Mouse (Mus musculus) neural tube, embryonic 14.5 days (tissue): ENCODE data around the gene Il11ra1. TPM values are rescaled to one million over a fixed set of nuclear protein-coding genes. Genes with fewer than 3 reads are reported as not detected.

Experiments
- ATAC-seq: fragments of 200-750 bp; cut with Nextera tagmentation; 2 replicates; pipeline ENCODE4 v1.8.0; 2017; ENCODE audit warnings: low read depth, mild to moderate bottlenecking, moderate TSS enrichment, moderate library complexity
- H3K27ac ChIP-seq: fragments of 300-500 bp; sonication (generic); 2 replicates; pipeline ENCODE4 v1.5.1; 2014; ENCODE audit warnings: low read depth, mild to moderate bottlenecking, control low read depth, low read length, moderate library complexity, mixed read lengths
- H3K27me3 ChIP-seq: fragments of 300-500 bp; sonication (generic); 2 replicates; pipeline ENCODE4 v1.6.1; 2014; ENCODE audit warnings: low read length; ENCODE audit not compliant: control insufficient read depth, insufficient read depth
- H3K36me3 ChIP-seq: fragments of 300-500 bp; sonication (generic); 2 replicates; pipeline ENCODE4 v1.6.1; 2014; ENCODE audit warnings: low read length, mixed read lengths; ENCODE audit not compliant: control insufficient read depth, insufficient read depth
- H3K4me1 ChIP-seq: fragments of 300-500 bp; sonication (generic); 2 replicates; pipeline ENCODE4 v1.6.1; 2014; ENCODE audit warnings: low read length; ENCODE audit not compliant: control insufficient read depth, insufficient read depth
- H3K4me2 ChIP-seq: fragments of 300-500 bp; sonication (generic); 2 replicates; pipeline ENCODE4 v1.6.1; 2014; ENCODE audit warnings: mild to moderate bottlenecking, low read depth, low read length, control low read depth
- H3K4me3 ChIP-seq: fragments of 300-500 bp; sonication (generic); 2 replicates; pipeline ENCODE4 v1.5.1; 2014; ENCODE audit warnings: low read depth, low read length, control low read depth, mixed read lengths
- H3K9ac ChIP-seq: fragments of 300-500 bp; sonication (generic); replicated peaks from 2 replicates; pipeline ENCODE4 v1.6.1; 2014; ENCODE audit warnings: low read depth, mild to moderate bottlenecking, control low read depth, low read length, mixed read lengths
- H3K9me3 ChIP-seq: fragments of 300-500 bp; sonication (generic); 2 replicates; pipeline ENCODE4 v1.6.1; 2016; ENCODE audit warnings: low read length; ENCODE audit not compliant: control insufficient read depth
- WGBS: fragments of 180-500 bp; shearing (Covaris S2); extraction: QIAGEN DNeasy Blood & Tissue Kit; methylation state at CpG from one replicate; pipeline ENCODE4 v1.1.7; 2014; 5-methylcytosine and 5-hydroxymethylcytosine counted together
- polyA plus RNA-seq: library from polyadenylated mRNA; unstranded; fragments of >200 nt; fragmentation: Nextera tagmentation; extraction: Ambion mirVana; gene quantifications from 2 replicates; pipeline ENCODE4 v1.2.1, GENCODE M21; 2014

Gene Il11ra1
- polyA plus RNA-seq, 1 experiment from 2014 or later, result 26.2 TPM

DNA sequence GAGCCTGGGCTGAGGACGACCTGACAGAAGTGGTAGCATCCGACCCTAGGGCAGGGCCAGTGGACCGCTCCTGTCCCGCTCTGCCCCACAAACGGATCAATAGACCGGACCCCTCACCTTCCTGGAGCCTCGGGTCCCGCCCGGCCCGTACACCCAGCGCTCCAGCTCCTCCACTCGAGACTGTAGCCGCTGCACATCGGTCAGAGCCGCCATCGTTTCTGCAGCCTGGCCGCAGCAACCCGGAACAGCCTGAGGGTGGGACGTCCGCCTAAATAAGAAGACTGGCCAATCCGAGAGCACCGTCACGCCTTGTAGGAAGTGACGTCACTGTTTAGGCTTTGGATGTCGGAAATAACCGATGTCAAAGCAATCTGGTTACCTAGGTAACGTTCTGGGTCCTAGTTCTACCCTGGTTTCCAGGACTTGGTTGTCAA is 23.1 kb downstream of the Il11ra1 start, which contains the start of gene Dctn3:
Dctn3 (minus strand) TSS at position 253 of the 434 bp plus-strand sequence.
- WGBS, result under 1% methylated on average over 27 of the region's 27 CpGs
- H3K9me3 ChIP-seq, result no peaks in the 10 kb centered on the region
- peak within 1 kb of the TSS; percentile 75 for H3K4me3 ChIP-seq
- H3K4me1 ChIP-seq, result peaks cover 29% of the 10 kb centered on the region
- peak within 1 kb of the TSS; percentile 58 for H3K4me2 ChIP-seq
- peaks cover 5% of the 10 kb centered on the region for H3K27me3 ChIP-seq
- peak within 1 kb of the TSS; percentile 89 for H3K9ac ChIP-seq
- peaks cover 24% of the 10 kb centered on the region for H3K36me3 ChIP-seq
- peak; percentile 94 for ATAC-seq
- peak within 1 kb of the TSS; percentile 52 for H3K27ac ChIP-seq

DNA sequence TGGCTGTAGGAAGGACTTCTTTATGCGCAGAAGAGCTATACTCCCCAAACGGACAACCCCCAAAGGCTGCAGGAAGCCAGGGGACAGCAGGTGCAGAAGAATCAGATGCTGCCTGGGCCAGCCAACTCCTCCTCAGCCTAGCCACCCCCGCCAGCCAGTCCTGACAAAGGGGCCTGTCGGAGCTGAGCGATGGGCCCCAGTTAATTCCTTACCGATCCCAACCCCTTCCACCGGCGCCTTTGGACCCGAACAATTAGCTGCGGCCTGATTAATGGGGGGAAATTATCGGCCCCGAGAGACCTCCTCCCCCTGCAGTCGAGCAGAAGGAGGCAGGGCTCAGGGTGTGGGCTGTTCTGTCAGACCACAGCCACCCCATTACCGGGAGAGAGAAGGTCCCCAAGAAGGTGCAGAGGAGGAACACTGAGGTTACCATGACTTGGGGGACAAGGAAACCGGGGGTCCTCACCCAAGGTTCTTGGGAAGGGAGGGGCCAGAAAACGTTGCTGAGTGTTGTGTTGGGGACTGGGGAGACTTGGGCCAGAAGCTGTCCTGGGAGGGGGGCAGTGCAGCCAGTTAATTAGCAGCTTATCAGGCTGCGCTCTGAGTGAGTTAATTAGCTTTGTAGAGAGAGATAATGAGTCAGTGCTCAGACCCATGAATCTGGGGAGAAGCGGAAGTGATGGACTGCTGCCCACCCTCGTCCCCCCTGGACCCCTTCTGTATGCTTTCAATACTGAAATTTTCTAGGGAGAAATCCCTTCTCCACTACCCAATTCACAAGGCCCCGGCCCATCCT is 27.2 kb downstream of the Il11ra1 start:
- Histone ChIP-seq H3K9me3 (no peaks in the 10 kb centered on the region), H3K4me3 (no peak overlapping the region), H3K9ac (0 out of 2 replicates have a peak overlapping the region, but pooled peaks have one; percentile 7), H3K27ac (peak overlapping the region; percentile 62), H3K36me3 (no peaks in the 10 kb centered on the region), H3K4me1 (peaks cover 26% of the 10 kb centered on the region), H3K4me2 (peak overlapping the region; percentile 29; the same call in 1 of the 2 replicates), H3K27me3 (peaks cover 20% of the 10 kb centered on the region)
- ATAC-seq, result peak; percentile 24; the same call in 1 of the 2 replicates
- 6% methylated on average over 20 of the region's 20 CpGs for WGBS

DNA sequence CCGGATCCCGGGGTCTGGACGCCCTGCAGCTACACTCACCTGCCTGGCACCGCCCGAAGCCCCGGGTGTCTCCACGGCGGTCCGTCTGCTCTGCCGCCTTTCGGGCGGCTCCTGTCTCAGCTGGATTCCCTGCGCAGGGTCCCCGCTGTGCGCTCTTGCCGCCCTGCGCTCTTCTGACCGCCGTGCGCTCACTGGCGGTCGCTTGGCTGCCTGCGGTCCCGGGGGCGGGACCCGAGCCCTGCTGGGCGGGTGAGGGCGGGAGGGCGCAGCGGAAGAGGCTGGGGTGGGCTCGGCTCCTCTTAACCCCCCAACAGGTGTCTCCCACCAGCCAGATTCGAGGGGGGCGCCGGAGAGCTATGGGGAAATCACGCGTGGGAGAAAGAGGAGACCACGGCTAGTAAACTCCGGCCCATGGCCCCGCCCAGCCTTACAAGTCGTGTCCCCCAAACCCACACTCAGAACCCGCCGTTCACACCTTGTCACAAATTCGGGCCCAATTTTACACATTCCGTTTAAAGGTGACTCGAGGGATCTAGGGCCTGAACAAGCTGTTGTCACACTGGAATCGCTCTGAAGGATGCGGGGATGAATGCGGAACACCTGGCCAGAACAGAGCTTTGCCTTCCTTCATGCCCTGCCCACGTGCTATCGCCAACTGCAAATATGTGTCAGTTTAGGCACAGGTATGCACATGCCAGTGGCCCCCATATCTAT is 31.4 kb downstream of the Il11ra1 start, which contains the start of gene Arid3c:
Arid3c (minus strand) TSS at position 91 of the 714 bp plus-strand sequence.
- 0 out of 2 replicates have a peak, but pooled peaks have one; percentile 19 for ATAC-seq
- Histone ChIP-seq H3K27me3 (peaks cover 20% of the 10 kb centered on the region), H3K9ac (peak within 1 kb of the TSS; percentile 21; the same call in 1 of the 2 replicates), H3K4me2 (peak within 1 kb of the TSS; percentile 63), H3K36me3 (no peaks in the 10 kb centered on the region), H3K4me3 (peak within 1 kb of the TSS; percentile 33), H3K27ac (no peak within 1 kb of the TSS), H3K9me3 (no peaks in the 10 kb centered on the region), H3K4me1 (peaks cover 12% of the 10 kb centered on the region; the same call in 1 of the 2 replicates)
- 2% methylated on average over 50 of the region's 50 CpGs for WGBS

DNA sequence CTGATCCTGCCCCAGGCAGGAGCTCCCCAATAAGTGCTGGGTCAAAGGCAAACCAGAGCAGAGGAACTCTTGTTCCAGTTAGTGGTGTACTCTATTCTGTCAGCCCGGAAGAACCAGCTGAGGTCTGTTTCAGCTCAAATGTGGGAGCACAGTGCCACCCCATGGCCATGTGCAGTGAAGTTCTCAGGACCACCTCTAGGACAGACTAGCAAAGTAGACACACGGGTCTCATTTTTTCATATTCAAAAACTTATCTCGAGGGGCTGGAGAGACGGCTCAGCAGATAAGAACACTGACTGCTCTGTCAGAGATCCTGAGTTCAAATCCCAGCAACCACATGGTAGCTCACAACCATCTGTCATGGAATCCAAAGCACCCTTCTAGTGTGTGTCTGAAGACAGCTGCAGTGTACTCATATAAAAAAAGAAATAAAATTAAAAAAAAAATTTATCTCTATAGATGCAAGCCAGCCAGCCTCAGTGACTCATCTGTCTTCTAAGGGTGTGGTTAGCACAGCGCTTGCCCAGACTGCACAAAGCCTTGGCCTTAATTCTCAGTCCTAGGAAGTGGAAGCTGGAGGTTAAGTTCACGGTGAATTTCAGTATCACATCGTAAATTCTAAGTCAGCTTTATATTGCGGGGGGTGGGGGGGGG is 37.9 kb downstream of the Il11ra1 start:
- Histone ChIP-seq H3K9ac (no peak overlapping the region), H3K4me1 (peaks cover 14% of the 10 kb centered on the region), H3K9me3 (no peaks in the 10 kb centered on the region), H3K27ac (no peak overlapping the region), H3K36me3 (no peaks in the 10 kb centered on the region), H3K27me3 (0 out of 2 replicates have a peak, but pooled peaks cover 3% of the 10 kb centered on the region), H3K4me3 (no peak overlapping the region), H3K4me2 (no peak overlapping the region)
- peak; percentile 52; the same call in 1 of the 2 replicates for ATAC-seq
- WGBS, result 44% methylated on average over 8 of the region's 8 CpGs

DNA sequence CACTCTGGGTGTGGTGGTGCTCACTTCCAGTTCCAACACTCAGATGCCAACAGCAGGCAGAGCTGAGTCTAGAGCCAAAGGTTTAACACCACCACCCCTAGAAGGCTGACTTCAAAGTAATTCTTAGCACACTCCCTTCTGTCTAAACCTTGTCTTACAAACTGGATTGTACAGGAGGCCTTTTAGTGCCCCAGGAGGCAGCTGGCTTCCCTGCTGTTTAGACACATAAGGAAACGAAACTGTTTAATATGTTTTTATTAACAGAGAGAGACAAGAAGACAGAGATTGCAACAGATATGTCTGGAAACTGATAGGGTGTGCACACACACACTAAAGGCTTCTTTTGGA is 38.4 kb downstream of the Il11ra1 start:
- no peaks in the 10 kb centered on the region for H3K9me3 ChIP-seq
- no peak for ATAC-seq
- 68% methylated on average over 1 of the region's 1 CpGs for WGBS

DNA sequence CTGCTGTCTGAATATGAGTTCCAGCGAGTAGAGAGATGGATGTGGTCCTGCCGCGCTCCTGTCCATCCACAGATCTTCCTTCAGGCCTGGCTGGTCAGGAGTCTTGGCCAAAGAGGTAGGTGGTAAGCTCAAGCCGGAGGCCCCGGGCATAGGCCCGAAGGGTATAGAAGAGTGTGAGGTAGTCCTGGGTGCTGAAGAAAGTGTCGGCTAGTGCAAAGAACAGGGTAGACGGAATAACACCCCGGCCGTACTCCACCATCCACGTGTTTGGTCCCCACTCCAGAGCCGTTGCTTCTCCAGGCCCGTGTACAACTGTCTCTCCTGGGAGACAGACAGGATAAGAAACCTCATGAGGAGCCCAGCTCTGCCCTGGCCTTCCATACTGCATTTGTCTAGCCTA is 39.5 kb downstream of the Il11ra1 start:
- peaks cover 14% of the 10 kb centered on the region for H3K4me1 ChIP-seq
- no peaks in the 10 kb centered on the region for H3K9me3 ChIP-seq
- H3K4me3 ChIP-seq, result no peak overlapping the region
- 94% methylated on average over 13 of the region's 13 CpGs for WGBS
- H3K4me2 ChIP-seq, result no peak overlapping the region
- ATAC-seq, result no peak
- no peak overlapping the region for H3K9ac ChIP-seq
- no peaks in the 10 kb centered on the region for H3K27me3 ChIP-seq
- no peak overlapping the region for H3K27ac ChIP-seq
- no peaks in the 10 kb centered on the region for H3K36me3 ChIP-seq

More for the DNA sequence above, 38.4 kb downstream of the Il11ra1 start:
- Histone ChIP-seq H3K4me1 (peaks cover 14% of the 10 kb centered on the region), H3K9ac (no peak overlapping the region), H3K4me2 (no peak overlapping the region), H3K36me3 (no peaks in the 10 kb centered on the region), H3K27me3 (no peaks in the 10 kb centered on the region), H3K27ac (no peak overlapping the region), H3K4me3 (no peak overlapping the region)

DNA sequence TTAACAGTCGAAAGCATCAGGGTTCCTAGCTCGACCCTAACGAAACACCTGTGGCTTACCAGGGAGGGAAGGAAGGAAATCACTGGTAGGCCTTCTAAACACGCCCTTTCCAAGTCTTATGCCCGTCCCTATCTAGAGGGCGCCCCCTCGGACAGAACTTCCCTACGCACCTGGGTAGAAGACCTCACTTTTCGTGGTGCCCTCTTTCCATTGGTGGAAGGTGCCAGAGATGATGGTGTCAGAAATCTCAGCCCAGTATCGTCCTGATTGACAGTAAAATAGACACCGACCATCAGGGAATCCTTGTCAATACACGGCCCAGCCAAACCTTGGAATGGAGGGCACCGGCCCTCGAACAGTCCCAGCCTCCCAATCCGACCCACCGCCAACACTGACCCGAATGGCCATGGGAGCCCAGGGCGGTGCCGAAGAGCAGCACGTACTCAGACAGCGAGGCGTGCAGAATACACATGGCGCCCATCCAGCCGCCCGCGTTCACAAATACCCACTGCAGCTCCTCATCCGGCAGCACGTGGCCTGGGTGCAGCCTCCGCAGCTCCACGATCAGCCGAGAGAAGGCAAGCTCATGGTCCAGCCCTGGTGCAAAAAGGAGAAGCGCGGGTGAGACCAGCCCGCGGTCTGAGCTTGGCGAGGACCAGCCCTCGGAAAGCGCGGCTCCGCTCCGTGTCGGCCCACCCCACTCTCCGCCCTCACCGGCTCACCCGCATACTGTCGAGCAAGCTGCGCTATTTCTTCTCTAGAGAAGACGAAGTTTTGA is 40.8 kb downstream of the Il11ra1 start:
- Histone ChIP-seq H3K4me1 (peaks cover 14% of the 10 kb centered on the region), H3K4me2 (peak overlapping the region; percentile 83), H3K4me3 (peak overlapping the region; percentile 53), H3K27me3 (no peaks in the 10 kb centered on the region), H3K27ac (peak overlapping the region; percentile 73), H3K36me3 (no peaks in the 10 kb centered on the region), H3K9ac (peak overlapping the region; percentile 70), H3K9me3 (no peaks in the 10 kb centered on the region)
- peak; percentile 82 for ATAC-seq
- WGBS, result under 1% methylated on average over 48 of the region's 48 CpGs

DNA sequence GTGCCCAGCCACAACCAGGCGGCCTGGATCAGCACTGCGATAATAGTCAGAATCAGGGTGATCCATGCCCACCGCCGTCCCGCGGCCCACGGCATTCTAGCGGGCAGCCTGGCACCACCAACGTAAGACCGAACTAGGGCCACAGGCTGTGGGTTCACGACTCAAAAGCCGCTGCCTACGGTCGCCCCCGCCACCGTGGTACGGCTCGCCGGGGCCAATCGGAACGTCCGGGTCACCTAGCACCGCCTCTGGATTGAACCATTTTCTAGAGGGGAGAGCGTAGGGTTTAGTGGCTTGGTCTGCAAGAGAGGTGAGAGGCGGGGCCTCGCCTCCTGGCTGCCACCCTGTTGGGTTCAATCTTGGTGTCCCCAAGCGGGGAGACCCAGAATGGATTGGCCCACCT is 41.4 kb downstream of the Il11ra1 start:
- Histone ChIP-seq H3K4me1 (peaks cover 14% of the 10 kb centered on the region), H3K9ac (peak overlapping the region; percentile 70), H3K36me3 (no peaks in the 10 kb centered on the region), H3K27ac (peak overlapping the region; percentile 73), H3K4me3 (peak overlapping the region; percentile 53), H3K27me3 (no peaks in the 10 kb centered on the region), H3K4me2 (peak overlapping the region; percentile 83), H3K9me3 (no peaks in the 10 kb centered on the region)
- 0% methylated on average over 27 of the region's 27 CpGs for WGBS
- peak; percentile 98 for ATAC-seq
